Mouse (Mus musculus): Measurements from ENCODE around the gene Cachd1. TPM values are rescaled to one million over a fixed set of nuclear protein-coding genes. Genes with fewer than 3 reads are reported as not detected.

The Cachd1 gene
- polyA plus RNA-seq, 1 experiment from 2014 or later: 21.7 TPM

DNA sequence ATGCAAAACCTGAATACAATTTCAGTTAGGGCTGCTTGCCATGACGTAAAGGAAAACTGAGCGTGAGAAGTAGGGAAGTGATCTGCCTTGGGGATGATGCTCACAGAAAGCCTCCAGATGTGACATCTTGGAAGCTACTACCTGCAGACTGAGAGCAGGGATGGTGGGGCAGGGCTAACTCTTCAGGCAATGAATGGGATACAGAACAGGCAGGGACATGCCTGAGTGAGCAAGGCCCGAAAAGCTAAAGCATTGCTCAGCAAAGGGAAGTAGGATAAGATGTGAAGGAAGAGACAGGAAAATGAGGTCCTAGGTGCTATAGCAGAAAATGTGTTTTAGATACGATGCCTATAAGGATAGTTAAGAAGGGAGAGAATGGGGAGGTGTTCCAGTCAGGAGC, 232.6 kb downstream of the Cachd1 start:
- H3K27me3 ChIP-seq: no peaks in the 10 kb centered on the region
- H3K27ac ChIP-seq: no peak overlapping the region
- no peak overlapping the region for H3K9ac ChIP-seq
- H3K4me2 ChIP-seq: no peak overlapping the region
- no peaks in the 10 kb centered on the region for H3K9me3 ChIP-seq
- 91% methylated on average over 4 of the region's 4 CpGs for WGBS
- no peak overlapping the region for H3K4me3 ChIP-seq
- no peak for ATAC-seq (ENCODE audit: low FRiP score)
- H3K4me1 ChIP-seq (replicated peaks): no peaks in the 10 kb centered on the region
- H3K36me3 ChIP-seq: peaks cover 9% of the 10 kb centered on the region

DNA sequence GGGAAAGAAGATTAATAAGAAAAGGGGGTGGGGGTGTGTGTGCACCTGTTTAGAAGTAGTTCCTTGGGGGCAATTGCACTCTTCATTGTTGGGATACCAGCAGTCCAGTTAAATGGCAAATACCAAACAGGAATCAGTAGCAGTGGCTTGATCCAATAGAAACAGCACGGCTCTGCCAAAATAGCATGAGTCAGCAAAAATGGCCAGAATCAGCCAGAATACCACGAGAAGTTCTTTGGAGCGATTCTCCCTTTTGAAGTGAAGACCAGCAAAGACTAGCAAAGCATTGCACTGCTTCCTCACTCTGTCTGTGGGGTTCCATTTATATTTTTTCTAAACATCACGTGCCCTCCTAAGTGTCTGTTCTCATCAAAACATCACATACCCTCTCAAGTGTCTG, 241.3 kb downstream of the Cachd1 start:
- no peaks in the 10 kb centered on the region; the same call in none of the 2 replicates for H3K36me3 ChIP-seq
- H3K4me3 ChIP-seq: no peak overlapping the region
- H3K27ac ChIP-seq: no peak overlapping the region
- no peak for ATAC-seq (ENCODE audit: low FRiP score)
- H3K4me2 ChIP-seq: no peak overlapping the region
- no peaks in the 10 kb centered on the region for H3K27me3 ChIP-seq
- H3K9ac ChIP-seq: no peak overlapping the region
- H3K4me1 ChIP-seq (replicated peaks): no peaks in the 10 kb centered on the region
- WGBS: 90% methylated on average over 4 of the region's 4 CpGs
- peaks cover 21% of the 10 kb centered on the region for H3K9me3 ChIP-seq

DNA sequence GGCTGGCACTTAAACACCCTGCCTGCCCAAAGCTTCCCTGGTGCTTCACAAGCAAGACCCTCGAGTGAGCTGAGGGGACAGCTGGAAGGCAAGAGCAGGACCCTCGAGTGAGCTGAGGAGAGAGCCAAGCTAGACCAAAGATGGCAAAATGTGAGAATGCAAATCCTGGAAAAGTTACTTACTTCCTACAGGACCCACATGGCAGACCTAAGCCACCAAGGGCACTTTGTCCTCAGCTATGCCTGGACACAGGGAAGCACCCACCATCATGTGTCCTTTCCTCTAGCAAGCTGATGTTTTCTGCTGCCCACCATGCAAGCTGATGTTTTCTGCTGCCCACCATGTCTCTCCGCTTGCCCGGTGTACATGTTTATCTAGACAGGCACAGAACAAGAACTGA, 244.1 kb downstream of the Cachd1 start, which contains the start of gene Gm10577:
Gm10577 (minus strand) TSS at position 101 of the 400 bp plus-strand sequence.
- peaks cover 3% of the 10 kb centered on the region for H3K36me3 ChIP-seq
- 87% methylated on average over 4 of the region's 4 CpGs for WGBS
- H3K27ac ChIP-seq: no peak within 1 kb of the TSS
- peaks cover 23% of the 10 kb centered on the region for H3K9me3 ChIP-seq
- no peaks in the 10 kb centered on the region for H3K4me1 ChIP-seq (replicated peaks)
- no peak for ATAC-seq (ENCODE audit: low FRiP score)
- H3K4me3 ChIP-seq: no peak within 1 kb of the TSS
- no peaks in the 10 kb centered on the region for H3K27me3 ChIP-seq
- no peak within 1 kb of the TSS for H3K4me2 ChIP-seq
- no peak within 1 kb of the TSS for H3K9ac ChIP-seq

DNA sequence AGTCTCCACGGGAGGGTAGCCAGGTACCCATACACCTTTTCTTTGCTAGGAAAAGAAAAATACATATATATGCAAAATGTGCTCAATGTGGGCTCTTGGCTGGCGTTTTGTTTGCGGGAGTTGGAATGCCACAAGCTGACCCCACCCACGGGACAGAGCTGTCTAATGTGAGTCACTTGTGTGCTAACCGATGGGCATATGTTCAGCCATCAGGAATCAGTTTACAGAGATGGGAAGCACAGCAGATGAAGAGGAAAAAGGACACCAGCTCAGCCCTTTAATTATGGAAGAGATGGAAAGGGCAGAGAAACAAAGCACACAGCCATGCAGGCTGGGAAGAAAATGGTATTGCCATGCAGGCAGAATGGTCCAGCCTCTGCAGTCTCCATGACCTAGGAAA, 250.1 kb downstream of the Cachd1 start:
- H3K27ac ChIP-seq: no peak overlapping the region
- 80% methylated on average over 5 of the region's 5 CpGs for WGBS
- peaks cover 9% of the 10 kb centered on the region; the same call in 1 of the 2 replicates for H3K9me3 ChIP-seq
- H3K36me3 ChIP-seq: peaks cover 3% of the 10 kb centered on the region; the same call in 1 of the 2 replicates
- H3K27me3 ChIP-seq: no peaks in the 10 kb centered on the region
- H3K4me2 ChIP-seq: no peak overlapping the region
- H3K4me1 ChIP-seq (replicated peaks): no peaks in the 10 kb centered on the region
- no peak for ATAC-seq (ENCODE audit: low FRiP score)
- no peak overlapping the region for H3K9ac ChIP-seq
- H3K4me3 ChIP-seq: no peak overlapping the region

DNA sequence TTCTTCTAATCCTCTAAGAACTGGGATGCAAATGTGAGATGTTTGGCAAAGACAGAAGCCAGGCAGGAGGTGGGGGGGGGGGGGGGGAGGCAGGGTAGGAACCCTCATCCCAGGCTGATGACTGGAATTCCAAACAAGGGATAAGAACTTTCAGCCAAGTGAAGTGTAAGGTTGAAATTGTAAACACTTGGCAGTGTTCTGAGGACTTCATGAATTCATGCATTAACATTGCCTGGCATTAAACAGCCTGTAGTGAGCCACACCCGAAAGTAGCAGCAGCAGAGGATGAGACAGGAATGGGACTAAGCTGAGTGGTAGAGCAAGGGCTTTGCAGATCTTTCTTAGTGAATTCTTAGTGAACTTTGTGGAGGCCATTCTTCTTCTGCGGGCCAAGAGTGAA, 250.5 kb downstream of the Cachd1 start:
- H3K9ac ChIP-seq: no peak overlapping the region
- peaks cover 9% of the 10 kb centered on the region; the same call in 1 of the 2 replicates for H3K9me3 ChIP-seq
- no peak overlapping the region for H3K27ac ChIP-seq
- H3K4me1 ChIP-seq (replicated peaks): no peaks in the 10 kb centered on the region
- H3K36me3 ChIP-seq: peaks cover 3% of the 10 kb centered on the region; the same call in 1 of the 2 replicates
- H3K4me3 ChIP-seq: no peak overlapping the region
- H3K27me3 ChIP-seq: no peaks in the 10 kb centered on the region
- 68% methylated on average over 2 of the region's 2 CpGs for WGBS
- no peak for ATAC-seq (ENCODE audit: low FRiP score)
- no peak overlapping the region for H3K4me2 ChIP-seq

DNA sequence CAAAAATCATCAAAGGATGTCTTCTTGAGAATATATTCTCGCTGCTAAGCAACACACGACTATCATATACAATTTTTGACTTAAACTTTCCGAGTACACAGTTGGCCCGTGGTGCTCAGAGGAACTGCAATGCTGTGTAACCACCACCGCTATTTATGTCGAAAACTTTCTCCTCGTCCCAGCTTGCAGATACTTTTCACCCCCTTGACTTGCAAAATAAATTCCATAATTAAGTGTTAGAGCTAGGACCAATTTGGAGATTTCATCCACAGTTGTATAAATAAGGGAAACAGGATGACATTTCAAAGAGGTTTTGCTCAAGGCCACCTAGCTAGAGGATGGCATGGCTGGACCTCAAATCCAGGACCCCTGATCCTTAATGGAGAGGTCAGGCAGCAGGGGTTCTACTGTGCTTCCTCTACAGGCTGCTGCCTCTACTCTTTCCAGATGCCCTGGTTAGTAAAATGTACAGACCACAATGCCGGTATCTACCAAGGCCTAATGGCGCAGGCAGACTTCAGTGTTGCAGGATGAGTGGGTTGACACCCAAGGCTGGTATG, 251.5 kb downstream of the Cachd1 start:
- H3K27ac ChIP-seq: no peak overlapping the region
- 94% methylated on average over 9 of the region's 9 CpGs for WGBS

DNA sequence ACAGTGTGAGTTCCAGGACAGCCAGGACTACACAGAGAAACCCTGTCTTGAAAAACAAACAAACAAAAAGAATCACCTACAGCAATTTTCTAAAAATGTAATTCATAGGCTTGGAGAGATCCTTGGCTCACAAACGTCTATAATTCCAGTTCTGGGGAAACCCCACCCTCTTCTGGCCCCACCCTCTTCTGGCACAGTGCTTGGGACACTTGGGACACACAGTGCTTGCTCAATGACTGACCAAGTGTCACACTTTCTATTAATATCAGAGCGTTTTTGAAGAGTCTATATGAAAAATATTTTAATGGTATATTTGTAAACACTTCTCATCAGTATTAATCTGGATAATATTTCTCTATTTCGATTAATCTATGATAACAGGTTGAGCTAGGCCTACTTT, 256.6 kb downstream of the Cachd1 start:
- ATAC-seq (ENCODE audit: low FRiP score): no peak
- WGBS: 81% methylated on average over 3 of the region's 3 CpGs
- H3K9ac ChIP-seq: no peak overlapping the region

More for the DNA sequence above, 251.5 kb downstream of the Cachd1 start:
- Histone ChIP-seq H3K4me3 (no peak overlapping the region), H3K27me3 (no peaks in the 10 kb centered on the region), H3K9me3 (peaks cover 6% of the 10 kb centered on the region; the same call in 1 of the 2 replicates), H3K9ac (no peak overlapping the region), H3K36me3 (peaks cover 2% of the 10 kb centered on the region; the same call in 1 of the 2 replicates), H3K4me2 (no peak overlapping the region), H3K4me1 (replicated peaks) (no peaks in the 10 kb centered on the region)
- no peak for ATAC-seq (ENCODE audit: low FRiP score)

DNA sequence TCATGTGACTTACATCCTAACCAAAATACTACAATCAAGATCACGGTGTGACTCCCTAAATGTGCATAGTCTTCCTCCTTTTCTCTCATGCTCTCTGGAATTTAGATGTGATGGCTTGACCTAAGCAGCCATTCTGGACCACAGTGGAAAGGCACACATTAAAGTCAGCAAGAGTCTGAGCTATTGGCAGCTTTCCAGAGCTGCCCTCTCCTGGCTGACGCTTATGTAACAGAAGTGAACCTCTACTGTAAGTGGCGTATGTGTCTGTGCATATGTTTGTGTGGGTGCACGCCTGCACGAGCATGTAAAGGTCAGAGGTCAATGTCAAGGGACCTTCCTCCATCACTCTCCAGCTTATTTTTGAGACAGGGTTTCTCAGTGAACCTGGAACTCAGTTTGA, 258.7 kb downstream of the Cachd1 start:
- Histone ChIP-seq H3K9ac (no peak overlapping the region), H3K4me3 (no peak overlapping the region), H3K27me3 (no peaks in the 10 kb centered on the region), H3K36me3 (no peaks in the 10 kb centered on the region), H3K9me3 (no peaks in the 10 kb centered on the region), H3K4me2 (no peak overlapping the region), H3K27ac (no peak overlapping the region), H3K4me1 (replicated peaks) (no peaks in the 10 kb centered on the region)
- WGBS: 86% methylated on average over 5 of the region's 5 CpGs
- no peak for ATAC-seq (ENCODE audit: low FRiP score)

More for the DNA sequence above, 256.6 kb downstream of the Cachd1 start:
- Histone ChIP-seq H3K4me1 (replicated peaks) (no peaks in the 10 kb centered on the region), H3K27me3 (no peaks in the 10 kb centered on the region), H3K4me3 (no peak overlapping the region), H3K9me3 (no peaks in the 10 kb centered on the region), H3K4me2 (no peak overlapping the region), H3K27ac (no peak overlapping the region), H3K36me3 (no peaks in the 10 kb centered on the region)

DNA sequence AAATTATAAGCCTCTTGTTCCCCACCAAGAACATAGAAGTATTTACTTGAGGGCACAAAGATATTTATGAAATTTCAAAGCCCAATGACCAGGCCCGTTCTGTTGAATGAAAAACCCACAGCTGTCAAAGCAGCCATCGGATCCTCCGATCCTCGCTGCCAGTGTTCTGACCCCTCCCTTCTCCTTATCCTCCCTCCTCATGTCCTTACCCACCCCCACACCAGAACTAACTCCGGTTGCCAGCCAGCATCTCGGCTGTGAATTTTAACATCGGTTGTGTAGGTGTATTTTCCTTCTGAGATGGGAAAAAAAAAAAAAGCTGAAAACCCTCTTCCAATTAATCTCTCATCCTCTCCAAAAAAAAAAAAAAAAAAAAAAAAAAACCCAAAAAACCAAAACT, 260.7 kb downstream of the Cachd1 start:
- no peak overlapping the region for H3K9ac ChIP-seq
- no peak overlapping the region for H3K4me3 ChIP-seq
- H3K4me2 ChIP-seq: no peak overlapping the region
- no peaks in the 10 kb centered on the region for H3K9me3 ChIP-seq
- H3K27me3 ChIP-seq: no peaks in the 10 kb centered on the region
- no peak for ATAC-seq (ENCODE audit: low FRiP score)
- WGBS: 68% methylated on average over 7 of the region's 7 CpGs
- H3K36me3 ChIP-seq: no peaks in the 10 kb centered on the region
- no peak overlapping the region for H3K27ac ChIP-seq
- H3K4me1 ChIP-seq (replicated peaks): no peaks in the 10 kb centered on the region

DNA sequence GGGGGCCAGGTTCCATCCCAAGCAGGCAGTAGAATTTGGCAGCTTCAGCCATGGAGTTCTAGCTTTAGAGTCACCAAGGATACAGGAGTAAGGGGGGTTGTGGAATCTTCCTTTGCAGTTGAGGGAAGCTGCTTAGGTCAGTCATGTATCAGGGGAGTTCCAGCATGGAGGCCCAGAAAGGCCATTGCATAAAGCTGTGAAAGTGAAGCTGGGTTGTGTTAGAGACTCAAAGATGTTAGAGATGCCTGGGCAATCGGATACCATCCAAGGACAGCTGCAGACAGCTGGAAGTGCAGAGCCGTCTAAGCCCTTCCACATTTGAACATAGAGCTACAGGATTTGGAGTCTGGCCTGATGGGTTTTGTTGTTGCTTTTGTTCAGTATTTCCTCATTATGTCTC, 267.2 kb downstream of the Cachd1 start:
- no peaks in the 10 kb centered on the region for H3K9me3 ChIP-seq
- H3K9ac ChIP-seq: no peak overlapping the region
- H3K27ac ChIP-seq: no peak overlapping the region
- H3K4me3 ChIP-seq: no peak overlapping the region
- no peak for ATAC-seq (ENCODE audit: low FRiP score)
- WGBS: 98% methylated on average over 2 of the region's 2 CpGs
- no peaks in the 10 kb centered on the region for H3K4me1 ChIP-seq (replicated peaks)
- H3K27me3 ChIP-seq: no peaks in the 10 kb centered on the region
- no peak overlapping the region for H3K4me2 ChIP-seq
- no peaks in the 10 kb centered on the region for H3K36me3 ChIP-seq

DNA sequence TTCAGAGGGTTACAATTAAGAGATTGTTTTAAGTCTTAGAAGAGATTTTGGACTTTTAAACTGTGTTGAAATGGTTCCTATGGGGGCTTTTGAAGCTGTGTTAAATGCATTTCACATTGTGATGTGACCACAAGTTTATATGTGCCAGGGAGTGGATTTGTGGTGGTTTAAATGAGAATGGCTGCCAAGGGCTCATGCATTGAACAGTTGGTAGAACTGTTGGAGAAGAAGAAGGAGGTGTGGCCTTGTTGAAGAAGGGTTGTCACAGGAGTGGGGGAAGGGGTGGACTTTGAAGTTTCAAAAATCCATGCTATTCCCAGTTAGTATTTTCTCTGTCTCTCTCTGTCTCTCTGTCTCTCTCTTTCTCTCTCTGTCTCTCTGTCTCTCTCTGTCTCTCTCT, 267.7 kb downstream of the Cachd1 start:
- no peaks in the 10 kb centered on the region for H3K27me3 ChIP-seq
- no peak overlapping the region for H3K9ac ChIP-seq
- no peak overlapping the region for H3K27ac ChIP-seq
- ATAC-seq (ENCODE audit: low FRiP score): no peak
- no peaks in the 10 kb centered on the region for H3K4me1 ChIP-seq (replicated peaks)
- H3K36me3 ChIP-seq: no peaks in the 10 kb centered on the region
- H3K4me3 ChIP-seq: no peak overlapping the region
- H3K4me2 ChIP-seq: no peak overlapping the region
- no peaks in the 10 kb centered on the region for H3K9me3 ChIP-seq

DNA sequence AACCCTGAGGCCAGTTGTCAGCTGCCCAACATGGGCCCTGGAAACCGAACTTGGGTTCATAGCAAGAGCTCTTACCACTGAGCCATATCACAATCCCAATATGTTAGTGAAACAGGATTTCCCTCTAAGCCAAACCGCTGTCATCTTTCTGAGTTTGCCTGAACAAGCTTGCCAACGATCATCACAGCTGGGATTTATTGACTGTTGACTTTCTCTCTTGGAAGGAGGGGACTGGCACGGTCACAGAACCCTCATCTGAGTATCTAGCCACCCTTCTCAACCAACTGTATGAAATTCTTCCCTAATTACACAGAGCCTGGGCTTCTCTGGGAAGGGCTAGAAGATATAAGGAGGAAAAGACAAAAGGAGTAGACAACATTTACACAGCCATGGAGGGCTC, 270.1 kb downstream of the Cachd1 start:
- no peak overlapping the region for H3K9ac ChIP-seq
- no peak overlapping the region for H3K4me2 ChIP-seq
- no peak overlapping the region for H3K27ac ChIP-seq
- no peak for ATAC-seq (ENCODE audit: low FRiP score)
- no peaks in the 10 kb centered on the region for H3K36me3 ChIP-seq
- H3K27me3 ChIP-seq: no peaks in the 10 kb centered on the region
- H3K9me3 ChIP-seq: no peaks in the 10 kb centered on the region
- WGBS: 84% methylated on average over 4 of the region's 4 CpGs
- no peaks in the 10 kb centered on the region for H3K4me1 ChIP-seq (replicated peaks)
- no peak overlapping the region for H3K4me3 ChIP-seq

DNA sequence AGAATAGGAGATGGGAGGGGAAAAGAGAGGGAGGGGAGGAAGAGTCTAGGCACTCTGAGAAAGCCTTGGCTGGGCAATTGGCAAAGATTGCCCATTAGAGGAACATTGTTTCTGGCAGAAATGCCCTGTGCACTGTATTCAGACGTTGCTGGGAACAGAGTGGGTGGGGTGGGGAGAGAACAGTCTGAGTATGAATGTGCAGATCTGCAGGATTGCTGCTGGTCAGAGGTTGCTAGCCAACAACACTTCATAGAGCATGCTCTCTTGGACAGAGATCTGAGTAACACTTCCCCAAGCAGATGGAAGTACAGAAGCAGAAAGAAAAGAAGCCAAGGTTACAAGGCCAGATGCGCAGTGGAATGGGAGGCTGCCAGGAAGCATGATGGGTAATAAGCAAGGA, 285.7 kb downstream of the Cachd1 start:
- Histone ChIP-seq H3K27me3 (no peaks in the 10 kb centered on the region), H3K4me2 (no peak overlapping the region), H3K9me3 (no peaks in the 10 kb centered on the region), H3K36me3 (no peaks in the 10 kb centered on the region), H3K9ac (no peak overlapping the region), H3K27ac (no peak overlapping the region), H3K4me3 (no peak overlapping the region), H3K4me1 (replicated peaks) (no peaks in the 10 kb centered on the region)
- no peak for ATAC-seq (ENCODE audit: low FRiP score)
- WGBS: 72% methylated on average over 2 of the region's 2 CpGs
